Mouse (Mus musculus): ENCODE measurements around the gene Pla2g2d.

Gene Pla2g2d

GRCm38 (mm10) chr4:138775435-138775834 is at the start of gene Pla2g2d:
Gene Pla2g2d (plus strand): TSS chr4:138775735.
- DNase-seq (ENCODE audit: low spot score), result no peak

- DNase-seq (ENCODE audit: low spot score), result no peak
Measured at GRCm38 (mm10) chr4:138725751-138726150, 49.8 kb upstream of the Pla2g2d start.

GRCm38 (mm10) chr4:138729018-138729703 is 46.4 kb upstream of the Pla2g2d start:
- DNase-seq (ENCODE audit: low spot score), result no peak

- DNase-seq (ENCODE audit: low spot score), result no peak
Measured at GRCm38 (mm10) chr4:138734105-138734504, 41.4 kb upstream of the Pla2g2d start.

GRCm38 (mm10) chr4:138734863-138735262 is 40.7 kb upstream of the Pla2g2d start:
- DNase-seq (ENCODE audit: low spot score), result no peak

- DNase-seq (ENCODE audit: low spot score), result no peak
Measured at GRCm38 (mm10) chr4:138737031-138737430, 38.5 kb upstream of the Pla2g2d start, which contains the start of gene Ubxn10. Gene Ubxn10 (minus strand): TSS chr4:138737167.

- DNase-seq (ENCODE audit: low spot score), result no peak
Measured at GRCm38 (mm10) chr4:138739136-138739851, 36.2 kb upstream of the Pla2g2d start.

GRCm38 (mm10) chr4:138745884-138746283 is 29.7 kb upstream of the Pla2g2d start:
- no peak for DNase-seq (ENCODE audit: low spot score)

GRCm38 (mm10) chr4:138746866-138747265 is 28.7 kb upstream of the Pla2g2d start:
- no peak for DNase-seq (ENCODE audit: low spot score)

GRCm38 (mm10) chr4:138747851-138748250 is 27.7 kb upstream of the Pla2g2d start:
- no peak for DNase-seq (ENCODE audit: low spot score)

GRCm38 (mm10) chr4:138748369-138749072 is 27.0 kb upstream of the Pla2g2d start:
- no peak for DNase-seq (ENCODE audit: low spot score)

GRCm38 (mm10) chr4:138752603-138753002 is 22.9 kb upstream of the Pla2g2d start:
- DNase-seq (ENCODE audit: low spot score), result no peak

GRCm38 (mm10) chr4:138753608-138754007 is 21.9 kb upstream of the Pla2g2d start:
- DNase-seq (ENCODE audit: low spot score), result no peak

- no peak for DNase-seq (ENCODE audit: low spot score)
Measured at GRCm38 (mm10) chr4:138754432-138754831, 21.1 kb upstream of the Pla2g2d start.

GRCm38 (mm10) chr4:138755439-138755838 is 20.1 kb upstream of the Pla2g2d start:
- no peak for DNase-seq (ENCODE audit: low spot score)

- no peak for DNase-seq (ENCODE audit: low spot score)
Measured at GRCm38 (mm10) chr4:138755983-138756382, 19.6 kb upstream of the Pla2g2d start.

GRCm38 (mm10) chr4:138757416-138757815 is 18.1 kb upstream of the Pla2g2d start, which contains the start of gene Pla2g2f:
Gene Pla2g2f (minus strand): TSS chr4:138757626.
- no peak for DNase-seq (ENCODE audit: low spot score)

- DNase-seq (ENCODE audit: low spot score), result no peak
Measured at GRCm38 (mm10) chr4:138762266-138762665, 13.3 kb upstream of the Pla2g2d start.

- DNase-seq (ENCODE audit: low spot score), result no peak
Measured at GRCm38 (mm10) chr4:138771970-138772369, 3.6 kb upstream of the Pla2g2d start.

- DNase-seq (ENCODE audit: low spot score), result no peak
Measured at GRCm38 (mm10) chr4:138772386-138772785, 3.1 kb upstream of the Pla2g2d start.

- no peak for DNase-seq (ENCODE audit: low spot score)
Measured at GRCm38 (mm10) chr4:138777417-138778407, 2.2 kb downstream of the Pla2g2d start.

All from ovary, postnatal 10 days (tissue).